Mouse (Mus musculus) MEL (cell line): ENCODE results near the gene Fgf11. TPM values are rescaled to one million over a fixed set of nuclear protein-coding genes. Genes with fewer than 3 reads are reported as not detected.
A peak's percentile ranks its signal among the peaks of the same experiment; 100 is the strongest.

ENCODE experiments used
- DNase-seq: peaks from one replicate; pipeline ENCODE4 v3.0.0; 2011; ENCODE audit warnings: low read depth, low spot score
- H3K27ac ChIP-seq: 2 replicates; pipeline ENCODE4 v1.5.1; 2012; ENCODE audit warnings: low read depth, mild to moderate bottlenecking, control low read depth, low read length, moderate library complexity; ENCODE audit not compliant: control insufficient read depth
- H3K27me3 ChIP-seq, 2 experiments: fragments of 150-350 bp in 1 of 2; sonication (generic) in 1 of 2; 2 replicates each; pipeline ENCODE4 v1.6.1; 2012; ENCODE audit warnings: low read length in 2 of 2, mild to moderate bottlenecking in 2 of 2, improper control_type of control experiment in 1 of 2, moderate library complexity in 1 of 2; ENCODE audit not compliant: insufficient read depth in 2 of 2, control insufficient read depth in 1 of 2
- H3K36me3 ChIP-seq, 2 experiments: 2 replicates each; pipeline ENCODE4 v1.6.1; 2012 to 2014; ENCODE audit warnings: low read length in 2 of 2, improper control_type of control experiment in 1 of 2, inconsistent platforms in 1 of 2, mild to moderate bottlenecking in 1 of 2; ENCODE audit not compliant: insufficient read depth in 2 of 2, control insufficient read depth in 1 of 2
- H3K4me1 ChIP-seq, 2 experiments: fragments of 150-350 bp in 1 of 2; sonication (generic) in 1 of 2; 2 replicates each; pipeline ENCODE4 v1.6.1; 2012; ENCODE audit warnings: low read length in 2 of 2, improper control_type of control experiment in 1 of 2, mild to moderate bottlenecking in 1 of 2; ENCODE audit not compliant: insufficient read depth in 2 of 2, control insufficient read depth in 1 of 2
- H3K4me3 ChIP-seq, 2 experiments: fragments of 150-350 bp in 1 of 2; sonication (generic) in 1 of 2; 2 replicates each; pipeline ENCODE4 v1.5.1; 2012; ENCODE audit warnings: low read depth in 2 of 2, low read length in 2 of 2, mild to moderate bottlenecking in 2 of 2, moderate library complexity in 2 of 2, control low read depth in 1 of 2, improper control_type of control experiment in 1 of 2; ENCODE audit not compliant: control insufficient read depth in 1 of 2, insufficient read depth in 1 of 2
- H3K79me2 ChIP-seq: 2 replicates; pipeline ENCODE4 v1.6.1; 2012; ENCODE audit warnings: mild to moderate bottlenecking, low read length, moderate library complexity; ENCODE audit not compliant: control insufficient read depth, poor library complexity, insufficient read depth
- H3K9ac ChIP-seq: 2 replicates; pipeline ENCODE4 v1.6.1; 2012; ENCODE audit warnings: low read depth, mild to moderate bottlenecking, control low read depth, low read length, moderate library complexity; ENCODE audit not compliant: control insufficient read depth, poor library complexity, severe bottlenecking
- H3K9me3 ChIP-seq: fragments of 150-350 bp; sonication (generic); replicated peaks from 2 replicates; pipeline ENCODE4 v1.6.1; 2012; ENCODE audit warnings: mild to moderate bottlenecking, low read length, improper control_type of control experiment, moderate library complexity; ENCODE audit not compliant: insufficient read depth
- CHD2 ChIP-seq: IDR thresholded peaks from 2 replicates; pipeline ENCODE4 v1.6.1; 2011; ENCODE audit warnings: low read length, improper control_type of control experiment
- E2F4 ChIP-seq: IDR thresholded peaks from 2 replicates; pipeline ENCODE4 v1.6.1; 2011; ENCODE audit warnings: low read depth, low read length, improper control_type of control experiment, borderline replicate concordance
- EP300 ChIP-seq, 2 experiments: IDR thresholded peaks; 2 replicates each; pipeline ENCODE4 v1.6.1; 2011; ENCODE audit warnings: improper control_type of control experiment in 2 of 2, low read length in 2 of 2, low read depth in 1 of 2, mild to moderate bottlenecking in 1 of 2
- ETS1 ChIP-seq: IDR thresholded peaks from 2 replicates; pipeline ENCODE4 v1.6.1; 2012; ENCODE audit warnings: low read depth, mild to moderate bottlenecking, inconsistent platforms, low read length, improper control_type of control experiment, moderate library complexity
- GABPA ChIP-seq: IDR thresholded peaks from 2 replicates; pipeline ENCODE4 v1.6.1; 2012; ENCODE audit warnings: low read depth, mild to moderate bottlenecking, inconsistent platforms, low read length, improper control_type of control experiment, moderate library complexity
- GATA1 ChIP-seq: IDR thresholded peaks from 2 replicates; pipeline ENCODE4 v1.6.1; 2011; ENCODE audit warnings: low read depth, low read length, improper control_type of control experiment
- HCFC1 ChIP-seq: IDR thresholded peaks from 2 replicates; pipeline ENCODE4 v1.6.1; 2012; ENCODE audit warnings: low read depth, mild to moderate bottlenecking, inconsistent platforms, low read length, improper control_type of control experiment, moderate library complexity
- KAT2A ChIP-seq: conservative IDR thresholded peaks from 2 replicates; pipeline ENCODE4 v1.6.1; 2012; ENCODE audit warnings: low read depth, low read length, improper control_type of control experiment, inconsistent platforms
- MAX ChIP-seq: IDR thresholded peaks from 2 replicates; pipeline ENCODE4 v1.6.1; 2011; ENCODE audit warnings: low read length, improper control_type of control experiment
- MAZ ChIP-seq: IDR thresholded peaks from 2 replicates; pipeline ENCODE4 v1.6.1; 2012; ENCODE audit warnings: low read depth, mild to moderate bottlenecking, inconsistent platforms, low read length, improper control_type of control experiment
- MEF2A ChIP-seq: IDR thresholded peaks from 2 replicates; pipeline ENCODE4 v1.6.1; 2014; ENCODE audit warnings: low read depth, mild to moderate bottlenecking, inconsistent platforms, low read length, improper control_type of control experiment; ENCODE audit not compliant: poor library complexity, insufficient replicate concordance, severe bottlenecking; ENCODE audit errors: extremely low read depth
- MXI1 ChIP-seq: IDR thresholded peaks from 2 replicates; pipeline ENCODE4 v1.6.1; 2011; ENCODE audit warnings: mild to moderate bottlenecking, low read depth, low read length, improper control_type of control experiment
- MYB ChIP-seq: IDR thresholded peaks from 2 replicates; pipeline ENCODE4 v1.6.1; 2011; ENCODE audit warnings: mild to moderate bottlenecking, low read depth, low read length, improper control_type of control experiment
- NELFE ChIP-seq: IDR thresholded peaks from 2 replicates; pipeline ENCODE4 v1.6.1; 2011; ENCODE audit warnings: low read depth, low read length, improper control_type of control experiment
- POLR2AphosphoS2 ChIP-seq: IDR thresholded peaks from 2 replicates; pipeline ENCODE4 v1.6.1; 2011; ENCODE audit warnings: low read length, improper control_type of control experiment
- POLR2AphosphoS5 ChIP-seq: IDR thresholded peaks from 2 replicates; pipeline ENCODE4 v1.6.1; 2012; ENCODE audit warnings: low read depth, borderline replicate concordance, mild to moderate bottlenecking, inconsistent platforms, low read length, moderate library complexity, mixed read lengths
- RCOR1 ChIP-seq: IDR thresholded peaks from 2 replicates; pipeline ENCODE4 v1.6.1; 2012; ENCODE audit warnings: low read depth, mild to moderate bottlenecking, inconsistent platforms, low read length, improper control_type of control experiment
- SIN3A ChIP-seq: IDR thresholded peaks from 2 replicates; pipeline ENCODE4 v1.6.1; 2012; ENCODE audit warnings: low read length, improper control_type of control experiment, inconsistent platforms
- SMC3 ChIP-seq: IDR thresholded peaks from 2 replicates; pipeline ENCODE4 v1.6.1; 2011; ENCODE audit warnings: low read depth, low read length, improper control_type of control experiment
- UBTF ChIP-seq: IDR thresholded peaks from 2 replicates; pipeline ENCODE4 v1.6.1; 2012; ENCODE audit warnings: low read depth, mild to moderate bottlenecking, inconsistent platforms, low read length, improper control_type of control experiment, moderate library complexity, borderline replicate concordance; ENCODE audit not compliant: insufficient read depth
- USF1 ChIP-seq: IDR thresholded peaks from 2 replicates; pipeline ENCODE4 v1.6.1; 2014; ENCODE audit warnings: low read depth, mild to moderate bottlenecking, inconsistent platforms, low read length, improper control_type of control experiment, moderate library complexity
- USF2 ChIP-seq, 2 experiments: IDR thresholded peaks; 2 replicates each; pipeline ENCODE4 v1.6.1; 2011 to 2012; ENCODE audit warnings: improper control_type of control experiment in 2 of 2, low read length in 2 of 2, borderline replicate concordance in 1 of 2, inconsistent platforms in 1 of 2, low read depth in 1 of 2, mild to moderate bottlenecking in 1 of 2; ENCODE audit not compliant: insufficient read depth in 1 of 2
- ZC3H11A ChIP-seq: IDR thresholded peaks from 2 replicates; pipeline ENCODE4 v1.6.1; 2012; ENCODE audit warnings: low read depth, mild to moderate bottlenecking, inconsistent platforms, low read length, improper control_type of control experiment
- ZKSCAN1 ChIP-seq: IDR thresholded peaks from 2 replicates; pipeline ENCODE4 v1.6.1; 2012; ENCODE audit warnings: low read depth, mild to moderate bottlenecking, inconsistent platforms, low read length, improper control_type of control experiment, moderate library complexity
- ZMIZ1 ChIP-seq: IDR thresholded peaks from 2 replicates; pipeline ENCODE4 v1.6.1; 2012; ENCODE audit warnings: low read depth, mild to moderate bottlenecking, inconsistent platforms, low read length, improper control_type of control experiment, moderate library complexity
- ZNF384 ChIP-seq: IDR thresholded peaks from 2 replicates; pipeline ENCODE4 v1.6.1; 2012; ENCODE audit warnings: low read depth, mild to moderate bottlenecking, inconsistent platforms, low read length, improper control_type of control experiment
- polyA plus RNA-seq, 2 experiments: library from polyadenylated mRNA; stranded (reverse) in 1 of 2; unstranded in 1 of 2; fragments of >175 nt in 1 of 2; fragments of >200 nt in 1 of 2; gene quantifications; 2 replicates each; pipeline versions ENCODE4 v1.2.1 to v1.2.4; 2012; ENCODE audit warnings: low replicate concordance in 2 of 2, low read depth in 1 of 2; ENCODE audit not compliant: insufficient read length in 2 of 2, insufficient read depth in 1 of 2, missing spikeins in 1 of 2
- total RNA-seq: library from RNA; depleted of rRNA; stranded (reverse); fragments of 300-350 nt; gene quantifications from 2 replicates; pipeline ENCODE4 v1.2.3, GENCODE M21; 2012; rRNA removed

Fgf11 gene
- 4.8 and 5.1 TPM in 2 replicates for total RNA-seq
- polyA plus RNA-seq: 10 to 100 TPM in 1 of 2 experiments, not detected in 1; 26.8 TPM

DNA sequence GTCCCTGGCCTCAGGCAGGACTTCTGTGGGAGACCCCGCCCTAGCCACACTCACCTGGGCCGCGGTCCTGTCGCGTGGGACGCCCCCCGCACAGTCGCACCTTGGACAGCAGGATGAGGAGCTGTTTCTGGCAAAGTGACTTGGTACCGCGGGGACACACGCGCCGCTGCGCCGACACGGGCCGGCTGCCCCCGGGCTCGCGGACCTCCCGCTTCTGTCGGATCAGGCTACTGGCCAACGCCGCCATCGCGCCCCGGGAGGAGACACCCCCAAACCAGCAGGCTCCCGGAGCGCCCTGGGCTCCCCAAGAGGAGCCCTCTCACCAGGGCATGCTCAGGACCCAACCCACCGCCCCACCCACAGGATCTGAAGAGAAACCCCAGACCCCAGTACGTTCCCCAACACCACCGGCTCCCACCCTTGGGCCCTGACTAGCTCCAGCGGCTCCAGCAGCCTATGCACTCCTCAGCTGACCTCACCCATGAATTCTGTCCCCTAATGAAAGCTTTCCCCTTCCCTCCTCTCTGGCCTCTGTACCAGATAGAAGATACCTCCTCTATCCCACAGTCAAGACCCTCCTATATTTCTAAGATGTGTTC is at the start of gene Fgf11:
Fgf11 (minus strand) TSS at position 479 of the 599 bp plus-strand sequence.
- TF ChIP-seq USF1 (no peak), ZNF384 (no peak), ZMIZ1 (no peak), GABPA (no peak), POLR2AphosphoS2 (no peak), MYB (no peak), CHD2 (no peak), USF2 (IDR thresholded peaks at IDR 0.05; ENCODE audit: borderline replicate concordance in 1 of 2, insufficient read depth in 1 of 2, low read depth in 1 of 2, low read length in 2 of 2) (no peak), MAZ (0 out of 2 replicates have a peak, but pooled peaks have one; percentile 6), HCFC1 (no peak), ZKSCAN1 (no peak), UBTF (no peak), NELFE (peak; percentile 12; the same call in 1 of the 2 replicates)
- Histone ChIP-seq H3K4me1 (peaks cover 5 to 19% of the 10 kb centered on the region in 2 experiments; a peak in 3 of 4 replicates), H3K4me3 (peak within 1 kb of the TSS; percentile 70 to 89), H3K9ac (peak within 1 kb of the TSS; percentile 77), H3K9me3 (no peaks in the 10 kb centered on the region), H3K27me3 (no peaks in the 10 kb centered on the region), H3K36me3 (peaks cover 0 to 8% of the 10 kb centered on the region in 2 experiments; a peak in 2 of 4 replicates), H3K27ac (peak within 1 kb of the TSS; percentile 74), H3K79me2 (peaks cover 8% of the 10 kb centered on the region; the same call in 1 of the 2 replicates)
- DNase-seq: no peak

DNA sequence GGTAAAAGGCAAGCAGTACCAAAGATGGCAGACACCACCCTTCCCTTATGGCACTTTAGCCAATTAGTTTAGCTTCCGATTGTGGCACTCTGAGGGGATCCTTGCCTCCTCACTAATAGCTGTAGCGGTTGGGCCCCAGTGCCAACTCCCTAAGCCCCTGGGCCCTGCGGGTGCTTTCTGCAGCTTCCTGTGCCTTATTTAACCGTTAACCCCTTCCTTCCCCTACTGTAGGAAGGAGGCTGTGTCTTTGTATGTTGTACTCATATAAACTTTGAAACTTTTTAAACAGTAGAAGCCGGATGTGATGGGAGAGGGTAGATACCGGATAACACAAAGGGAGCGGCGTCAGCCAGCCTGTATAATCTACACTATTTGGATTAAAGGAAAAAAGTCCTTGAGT is 49.1 kb upstream of the Fgf11 start:
- TF ChIP-seq CHD2 (no peak), NELFE (no peak), SMC3 (no peak), GABPA (no peak), MEF2A (no peak), MAX (no peak), UBTF (no peak), MYB (no peak), EP300 (IDR thresholded peaks at IDR 0.05; ENCODE audit: low read depth in 1 of 2, low read length in 2 of 2) (no peak), MAZ (no peak), GATA1 (no peak), SIN3A (no peak), RCOR1 (no peak), ZC3H11A (no peak), ETS1 (no peak), MXI1 (no peak), KAT2A (no peak), POLR2AphosphoS5 (no peak), E2F4 (no peak)
- Histone ChIP-seq H3K9ac (no peak overlapping the region), H3K4me1 (peaks cover 7 to 28% of the 10 kb centered on the region in 2 experiments; a peak in 3 of 4 replicates), H3K79me2 (peaks cover 3% of the 10 kb centered on the region; the same call in 1 of the 2 replicates), H3K27me3 (no peaks in the 10 kb centered on the region), H3K27ac (no peak overlapping the region), H3K9me3 (no peaks in the 10 kb centered on the region), H3K36me3 (peaks cover 0 to 14% of the 10 kb centered on the region in 2 experiments; a peak in 2 of 4 replicates), H3K4me3 (no peak overlapping the region)
- DNase-seq: no peak
